18 mouse cellular contexts compared by ENCODE assay signal in the genomic region with DNA sequence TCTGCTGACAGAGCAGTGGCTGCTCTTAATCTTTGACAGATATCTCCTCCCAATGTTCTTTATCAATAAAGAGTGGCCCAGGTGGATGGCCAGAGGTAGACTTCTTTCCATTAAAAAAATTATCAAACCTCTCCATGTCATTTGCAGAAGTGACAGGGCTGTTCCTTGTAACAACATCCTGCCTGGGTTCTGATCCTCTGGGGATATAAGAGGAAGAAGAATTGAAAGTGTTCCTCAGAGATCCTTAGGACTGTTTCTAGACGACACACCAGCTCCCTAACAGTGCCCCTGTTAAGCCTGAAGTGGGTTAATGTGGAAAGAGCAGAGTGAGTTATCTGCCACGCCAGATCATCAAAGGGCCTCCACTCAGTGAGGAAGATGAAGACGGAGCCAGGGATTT. TPM values are rescaled to one million over a fixed set of nuclear protein-coding genes. Genes with fewer than 3 reads are reported as not detected.
DNase-seq lines count a peak whose midpoint lies in the region; ATAC-seq and TF ChIP-seq lines count a peak whose summit lies in the region.
"Had no signal": no experiment of that assay in that cellular context is flagged by ENCODE, and none has a peak within 500 bp of the region (broad histone marks: within the 10 kb centered on the region; RNA-seq: fewer than 3 reads in every experiment).

No protein-coding gene starts in this region.

- H3K27me3 ChIP-seq in heart, adult 2 months (ENCODE audit: control insufficient read depth, insufficient read depth, low read length): no peaks in the 10 kb centered on the region

- peak; percentile 61 for DNase-seq in heart, adult 11 months
- DNase-seq in heart, adult 2 months: no peak
- no peak for DNase-seq in kidney, postnatal 10 days
- DNase-seq: adrenal gland, adult 2 months; adrenal gland, adult 8-10 months; adrenal gland, postnatal 10 days; adrenal gland, postnatal 14 days; adrenal gland, postnatal 25 days; adrenal gland, postnatal 36 days; B cell, adult 2 months; cerebellum, adult 11 months; cerebellum, adult 11-12 months; cerebellum, adult 18-20 months had no signal

- TF ChIP-seq EP300 in heart, adult 2 months (IDR thresholded peaks at IDR 0.05; ENCODE audit: insufficient read depth, low read depth, low read length): no peak

- no peak overlapping the region for H3K4me3 ChIP-seq in heart, adult 2 months

- TF ChIP-seq CTCF in heart, adult 2 months (IDR thresholded peaks at IDR 0.05): no peak

- WGBS in heart, adult 2 months: 55% methylated on average over 3 of the region's 3 CpGs

- H3K27ac ChIP-seq in heart, adult 2 months: no peak overlapping the region

- no peaks in the 10 kb centered on the region for H3K36me3 ChIP-seq in heart, adult 2 months (ENCODE audit: control insufficient read depth, insufficient read depth, low read length)
- H3K36me3 ChIP-seq: G1E had no signal

- intact Hi-C loops in heart, adult 2 months (cut with DNase I): no loop called here

- H3K9ac ChIP-seq in heart, adult 2 months (ENCODE audit: low read depth, low read length): no peak overlapping the region

- no peaks in the 10 kb centered on the region for H3K4me1 ChIP-seq in heart, adult 2 months (ENCODE audit: control insufficient read depth, insufficient read depth, low read length)

- peak; percentile 61 for ATAC-seq in granulocyte monocyte progenitor cell, adult 5-6 weeks (replicated peaks; ENCODE audit: poor library complexity, severe bottlenecking)
- ATAC-seq: activated CD4-positive, CD25-positive, alpha-beta regulatory T cell, adult 4 months; CD4-positive, CD25-positive, alpha-beta regulatory T cell, adult 4 months; Patski had no signal

- no peak for TF ChIP-seq POLR2A in heart, adult 2 months (IDR thresholded peaks at IDR 0.05; ENCODE audit: insufficient read depth, low read depth, low read length)

- H3K79me2 ChIP-seq in heart, adult 2 months (replicated peaks; ENCODE audit: control insufficient read depth, insufficient read depth, low read length): no peaks in the 10 kb centered on the region

RNA-seq across cellular contexts. Expression of gene Mtfr2, which starts 43.0 kb away (rescaled TPM):
- total RNA-seq in heart, adult 2 months (2021): not detected
- polyA plus RNA-seq in heart, adult 2 months (2012; rRNA removed): 0.12 and 0.38 TPM in 2 replicates
- total RNA-seq in granulocyte monocyte progenitor cell, adult 5-6 weeks (2014; fragmentation: Nextera tagmentation): 38.8 and 56.1 TPM in 2 replicates
- 25.8 and 26.9 TPM in 2 replicates for total RNA-seq in granulocyte monocyte progenitor cell, adult 5-6 weeks (2017)

Comparison
In these comparisons a context has a peak if more than half of its experiments do, and no peak if none do; other contexts are left out.
1. RNA of gene Mtfr2, which starts 43.0 kb away (total RNA-seq): 25.8 to 56.1 TPM in granulocyte monocyte progenitor cell, adult 5-6 weeks; not detected in heart, adult 2 months; every median in the first group is over 10 times any median in the second.